Mouse (Mus musculus) testis, adult 2 months (tissue): ENCODE measurements around the gene E2f3.

Experiments used
- CTCF ChIP-seq: fragments of 200-500 bp; IDR thresholded peaks from 2 replicates; pipeline ENCODE4 v1.5.1; 2012; ENCODE audit warnings: low read depth, mild to moderate bottlenecking, inconsistent platforms, low read length, moderate library complexity; ENCODE audit not compliant: control insufficient read depth, insufficient read depth, insufficient replicate concordance
- POLR2A ChIP-seq: fragments of 200-500 bp; IDR thresholded peaks from 2 replicates; pipeline ENCODE4 v1.6.1; 2012; ENCODE audit warnings: low read depth, mild to moderate bottlenecking, inconsistent platforms, low read length, moderate library complexity; ENCODE audit not compliant: control insufficient read depth

- no peak for TF ChIP-seq CTCF
- TF ChIP-seq POLR2A: no peak
These were observed 6.7 kb downstream of the E2f3 start for GRCm38 (mm10) chr13:29979140-29979564.
